Mouse (Mus musculus) brain, embryonic 14.5 days (tissue): ENCODE measurements around the gene Cntn5.

Experiments used
- CTCF ChIP-seq: fragments of 200-500 bp; IDR thresholded peaks from 2 replicates; pipeline ENCODE4 v1.5.1; 2012; ENCODE audit warnings: inconsistent platforms, mild to moderate bottlenecking, moderate library complexity, borderline replicate concordance; ENCODE audit not compliant: insufficient read depth, insufficient read length; ENCODE audit errors: extremely low read depth
- POLR2A ChIP-seq: fragments of 200-500 bp; IDR thresholded peaks from 2 replicates; pipeline ENCODE4 v1.6.1; 2012; ENCODE audit warnings: mild to moderate bottlenecking, inconsistent platforms, borderline replicate concordance; ENCODE audit not compliant: poor library complexity, insufficient read depth, insufficient read length, severe bottlenecking; ENCODE audit errors: extremely low read depth

DNA sequence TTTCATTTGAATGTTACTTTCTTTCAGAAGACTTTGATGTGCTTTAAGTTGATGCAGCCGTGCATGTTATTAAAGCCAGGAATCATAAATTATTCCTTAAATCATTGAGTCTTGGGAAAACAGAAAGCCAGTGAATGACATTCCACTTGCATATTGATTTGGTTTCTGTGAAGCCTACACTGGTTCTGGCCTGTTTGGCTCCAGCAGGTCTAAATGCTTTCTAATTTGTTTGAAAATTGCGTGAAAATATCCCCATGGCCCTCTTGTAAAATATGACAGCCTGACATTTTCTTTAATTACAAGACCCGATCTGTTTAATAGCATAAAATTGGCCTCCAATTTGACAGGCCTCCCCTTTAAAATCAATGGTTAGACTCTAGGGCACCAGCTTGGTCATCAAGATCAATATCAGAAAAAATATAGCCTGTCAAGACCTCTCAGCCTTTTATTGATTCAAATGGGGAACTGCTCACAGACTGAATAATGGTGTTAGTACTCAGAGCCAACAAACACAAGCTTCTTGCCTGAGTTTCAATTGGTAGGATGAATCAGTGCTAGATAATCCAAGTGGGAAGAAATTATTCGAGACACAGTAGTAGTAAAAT lies 247.3 kb downstream of the Cntn5 start:
- TF ChIP-seq CTCF (no peak), POLR2A (no peak)
